8 mouse cellular contexts compared by ENCODE assay signal in genomic region chr2:151037876-151038552, GRCm38 (mm10). TPM values are rescaled to one million over a fixed set of nuclear protein-coding genes. Genes with fewer than 3 reads are reported as not detected.
A peak's percentile ranks its signal among the peaks of the same experiment; 100 is the strongest.
DNase-seq lines count a peak whose midpoint lies in the region; ATAC-seq and TF ChIP-seq lines count a peak whose summit lies in the region.

No protein-coding gene starts in this region.

- no peak for ATAC-seq in lung, embryonic 14.5 days (ENCODE audit: insufficient read depth)
- no peak for ATAC-seq in limb, embryonic 15.5 days (ENCODE audit: insufficient number of reproducible peaks, low FRiP score, low TSS enrichment, low read depth)
- ATAC-seq in neural tube, embryonic 11.5 days (ENCODE audit: insufficient read depth, low FRiP score, low TSS enrichment) = no peak

- peak overlapping the region; percentile 86 for H3K4me2 ChIP-seq in lung, embryonic 14.5 days
- H3K4me2 ChIP-seq in limb, embryonic 15.5 days = peak overlapping the region; percentile 61
- H3K4me2 ChIP-seq in neural tube, embryonic 11.5 days (ENCODE audit: low read depth) = peak overlapping the region; percentile 76

- DNase-seq in lung, embryonic 14.5 days = peak; percentile 11
- DNase-seq in lung, postnatal 25 days (ENCODE audit: low spot score) = no peak
- DNase-seq in adipocyte (ENCODE audit: low spot score) = peak; percentile 11
- DNase-seq in forebrain, embryonic 10.5 days (ENCODE audit: extremely low spot score, low spot score) = no peak
- peak; percentile 18 for DNase-seq in neural tube, embryonic 11.5 days (ENCODE audit: low spot score)
- DNase-seq in layer of hippocampus, postnatal 25 days (ENCODE audit: extremely low spot score in 1 of 2, low spot score in 1 of 2) = no peak
- no peak for DNase-seq in urinary bladder, postnatal 10 days (ENCODE audit: low spot score)

- peak overlapping the region; percentile 30; the same call in 1 of the 2 replicates for H3K27ac ChIP-seq in lung, embryonic 14.5 days (ENCODE audit: low read depth)
- peak overlapping the region; percentile 97 for H3K27ac ChIP-seq in forebrain, embryonic 10.5 days
- no peak overlapping the region for H3K27ac ChIP-seq in limb, embryonic 15.5 days
- H3K27ac ChIP-seq in neural tube, embryonic 11.5 days (ENCODE audit: low read depth, low read length) = no peak overlapping the region

- peaks cover 3% of the 10 kb centered on the region; the same call in 1 of the 2 replicates for H3K9me3 ChIP-seq in lung, embryonic 14.5 days (ENCODE audit: low read depth, low read length)
- H3K9me3 ChIP-seq in forebrain, embryonic 10.5 days = peaks cover 5% of the 10 kb centered on the region; the same call in 1 of the 2 replicates
- H3K9me3 ChIP-seq in limb, embryonic 15.5 days = no peaks in the 10 kb centered on the region
- H3K9me3 ChIP-seq in neural tube, embryonic 11.5 days (ENCODE audit: control insufficient read depth, low read length) = no peaks in the 10 kb centered on the region

- peaks cover 8% of the 10 kb centered on the region; the same call in 1 of the 2 replicates for H3K4me1 ChIP-seq in lung, embryonic 14.5 days (ENCODE audit: insufficient read depth)
- peaks cover 19% of the 10 kb centered on the region for H3K4me1 ChIP-seq in forebrain, embryonic 10.5 days
- H3K4me1 ChIP-seq in limb, embryonic 15.5 days = peaks cover 14% of the 10 kb centered on the region
- peaks cover 5% of the 10 kb centered on the region; the same call in 1 of the 2 replicates for H3K4me1 ChIP-seq in neural tube, embryonic 11.5 days (ENCODE audit: control insufficient read depth, insufficient read depth, low read length)

- peak overlapping the region; percentile 99 for H3K9ac ChIP-seq in lung, embryonic 14.5 days
- peak overlapping the region; percentile 98 for H3K9ac ChIP-seq in limb, embryonic 15.5 days
- peak overlapping the region; percentile 97 for H3K9ac ChIP-seq in neural tube, embryonic 11.5 days (ENCODE audit: low read length)

- no peaks in the 10 kb centered on the region for H3K27me3 ChIP-seq in lung, embryonic 14.5 days (ENCODE audit: insufficient read depth, low read length)
- H3K27me3 ChIP-seq in forebrain, embryonic 10.5 days (ENCODE audit: poor library complexity, severe bottlenecking) = no peaks in the 10 kb centered on the region
- H3K27me3 ChIP-seq in limb, embryonic 15.5 days = no peaks in the 10 kb centered on the region
- H3K27me3 ChIP-seq in neural tube, embryonic 11.5 days (ENCODE audit: control insufficient read depth, insufficient read depth, low read length) = no peaks in the 10 kb centered on the region

- 51% methylated on average over 18 of the region's 18 CpGs for WGBS in lung, embryonic 14.5 days
- 71% methylated on average over 18 of the region's 18 CpGs for WGBS in forebrain, embryonic 10.5 days
- 54% methylated on average over 18 of the region's 18 CpGs for WGBS in limb, embryonic 15.5 days
- WGBS in neural tube, embryonic 11.5 days = 67% methylated on average over 18 of the region's 18 CpGs

- no peaks in the 10 kb centered on the region for H3K36me3 ChIP-seq in lung, embryonic 14.5 days (ENCODE audit: insufficient read depth)
- peaks cover 12% of the 10 kb centered on the region for H3K36me3 ChIP-seq in forebrain, embryonic 10.5 days (replicated peaks)
- no peaks in the 10 kb centered on the region; the same call in 1 of the 2 replicates for H3K36me3 ChIP-seq in limb, embryonic 15.5 days
- no peaks in the 10 kb centered on the region for H3K36me3 ChIP-seq in neural tube, embryonic 11.5 days (ENCODE audit: control insufficient read depth, insufficient read depth, low read length)

- H3K4me3 ChIP-seq in lung, embryonic 14.5 days (ENCODE audit: low read depth, low read length) = peak overlapping the region; percentile 91
- peak overlapping the region; percentile 93 for H3K4me3 ChIP-seq in forebrain, embryonic 10.5 days
- H3K4me3 ChIP-seq in limb, embryonic 15.5 days = peak overlapping the region; percentile 96
- peak overlapping the region; percentile 88 for H3K4me3 ChIP-seq in neural tube, embryonic 11.5 days (ENCODE audit: low read depth, low read length)

- TF ChIP-seq CTCF in lung, embryonic 14.5 days (IDR thresholded peaks at IDR 0.05; ENCODE audit: low read depth) = no peak

RNA-seq across cellular contexts. Expression of gene Ninl, which starts 1.2 kb away (rescaled TPM):
- polyA plus RNA-seq in lung, embryonic 14.5 days (2014; fragmentation: Nextera tagmentation; extraction: Ambion mirVana) = 12.6 and 20.3 TPM in 2 replicates
- 25.7 and 28.5 TPM in 2 replicates for polyA plus RNA-seq in forebrain, embryonic 10.5 days (2016; fragmentation: Nextera tagmentation; extraction: Ambion mirVana)
- polyA plus RNA-seq in limb, embryonic 15.5 days (2015; fragmentation: Nextera tagmentation; extraction: Ambion mirVana) = 5.7 and 6.1 TPM in 2 replicates
- 12.2 and 14.2 TPM in 2 replicates for polyA plus RNA-seq in neural tube, embryonic 11.5 days (2014; fragmentation: Nextera tagmentation; extraction: Ambion mirVana)
- 1 to 10 TPM; 4.0 to 7.3 TPM for total RNA-seq in layer of hippocampus, postnatal 25 days (2021)

RNA-seq across cellular contexts. Expression of gene Nanp, which starts 1.2 kb away (rescaled TPM):
- 48.5 and 49.9 TPM in 2 replicates for polyA plus RNA-seq in lung, embryonic 14.5 days (2014; fragmentation: Nextera tagmentation; extraction: Ambion mirVana)
- polyA plus RNA-seq in forebrain, embryonic 10.5 days (2016; fragmentation: Nextera tagmentation; extraction: Ambion mirVana) = 55.2 and 63.9 TPM in 2 replicates
- polyA plus RNA-seq in limb, embryonic 15.5 days (2015; fragmentation: Nextera tagmentation; extraction: Ambion mirVana) = 43.8 and 45.2 TPM in 2 replicates
- polyA plus RNA-seq in neural tube, embryonic 11.5 days (2014; fragmentation: Nextera tagmentation; extraction: Ambion mirVana) = 42.4 and 43.9 TPM in 2 replicates
- total RNA-seq in layer of hippocampus, postnatal 25 days (2021) = 10 to 100 TPM; 23.5 to 23.6 TPM

RNA-seq across cellular contexts. Expression of gene Gm14151, which starts 54.1 kb away (rescaled TPM):
- polyA plus RNA-seq in lung, embryonic 14.5 days (2014; fragmentation: Nextera tagmentation; extraction: Ambion mirVana) = not detected in 2 replicates
- polyA plus RNA-seq in forebrain, embryonic 10.5 days (2016; fragmentation: Nextera tagmentation; extraction: Ambion mirVana) = not detected in 2 replicates
- polyA plus RNA-seq in limb, embryonic 15.5 days (2015; fragmentation: Nextera tagmentation; extraction: Ambion mirVana) = not detected in 2 replicates
- polyA plus RNA-seq in neural tube, embryonic 11.5 days (2014; fragmentation: Nextera tagmentation; extraction: Ambion mirVana) = not detected in 2 replicates
- not detected for total RNA-seq in layer of hippocampus, postnatal 25 days (2021)

Comparison
In these comparisons a context has a peak if more than half of its experiments do, and no peak if none do; other contexts are left out.
1. DNase-seq: peak in lung, embryonic 14.5 days (single experiment), adipocyte (single experiment) and neural tube, embryonic 11.5 days (single experiment); none in lung, postnatal 25 days (single experiment), forebrain, embryonic 10.5 days (single experiment), layer of hippocampus, postnatal 25 days (0 of 2) and urinary bladder, postnatal 10 days (single experiment).
2. H3K27ac ChIP-seq: peak in lung, embryonic 14.5 days (single experiment) and forebrain, embryonic 10.5 days (single experiment); none in limb, embryonic 15.5 days (single experiment) and neural tube, embryonic 11.5 days (single experiment).
3. Peak in every context shown above with its lines, with median percentiles within 50 percentile points of each other: H3K4me2 ChIP-seq, H3K4me3 ChIP-seq and H3K9ac ChIP-seq.